Mouse (Mus musculus) lung, embryonic 16.5 days (tissue): ENCODE data around the gene Dohh. TPM values are rescaled to one million over a fixed set of nuclear protein-coding genes. Genes with fewer than 3 reads are reported as not detected.

Source experiments
- ATAC-seq: fragments of 200-750 bp; cut with Nextera tagmentation; 2 replicates; pipeline ENCODE4 v1.8.0; 2017; ENCODE audit warnings: low read depth, mild to moderate bottlenecking, moderate library complexity
- H3K27ac ChIP-seq: fragments of 300-500 bp; sonication (generic); 2 replicates; pipeline ENCODE4 v1.5.1; 2014; ENCODE audit warnings: mild to moderate bottlenecking, control low read depth, low read length
- H3K27me3 ChIP-seq: fragments of 300-500 bp; sonication (generic); 2 replicates; pipeline ENCODE4 v1.6.1; 2014; ENCODE audit warnings: low read depth, low read length, mixed read lengths; ENCODE audit not compliant: control insufficient read depth, insufficient read depth
- H3K36me3 ChIP-seq: fragments of 300-500 bp; sonication (generic); 2 replicates; pipeline ENCODE4 v1.6.1; 2014; ENCODE audit warnings: low read length; ENCODE audit not compliant: control insufficient read depth, insufficient read depth
- H3K4me1 ChIP-seq: fragments of 300-500 bp; sonication (generic); replicated peaks from 2 replicates; pipeline ENCODE4 v1.6.1; 2014; ENCODE audit warnings: low read length, mixed read lengths; ENCODE audit not compliant: control insufficient read depth, insufficient read depth
- H3K4me2 ChIP-seq: fragments of 300-500 bp; sonication (generic); 2 replicates; pipeline ENCODE4 v1.6.1; 2014; ENCODE audit warnings: low read depth, low read length, control low read depth
- H3K4me3 ChIP-seq: fragments of 300-500 bp; sonication (generic); 2 replicates; pipeline ENCODE4 v1.5.1; 2014; ENCODE audit warnings: mild to moderate bottlenecking, low read length, control low read depth
- H3K9ac ChIP-seq: fragments of 300-500 bp; sonication (generic); 2 replicates; pipeline ENCODE4 v1.6.1; 2014; ENCODE audit warnings: low read length, control low read depth
- H3K9me3 ChIP-seq: fragments of 300-500 bp; sonication (generic); 2 replicates; pipeline ENCODE4 v1.6.1; 2016; ENCODE audit warnings: low read length; ENCODE audit not compliant: control insufficient read depth
- WGBS: fragments of 180-500 bp; shearing (Covaris S2); extraction: QIAGEN DNeasy Blood & Tissue Kit; methylation state at CpG from one replicate; pipeline ENCODE4 v1.1.7; 2014; 5-methylcytosine and 5-hydroxymethylcytosine counted together
- polyA plus RNA-seq: library from polyadenylated mRNA; unstranded; fragments of >200 nt; fragmentation: Nextera tagmentation; extraction: Ambion mirVana; gene quantifications from 2 replicates; pipeline ENCODE4 v1.2.1, GENCODE M21; 2015

Gene Dohh
- polyA plus RNA-seq, 1 experiment from 2014 or later = 71.4 TPM

GRCm38 (mm10) chr10:81417227-81418215 lies 33.3 kb downstream of the Dohh start:
- H3K4me1 ChIP-seq = peaks cover 64% of the 10 kb centered on the region
- peaks cover 7% of the 10 kb centered on the region for H3K36me3 ChIP-seq
- peak overlapping the region; percentile 38 for H3K4me3 ChIP-seq
- no peaks in the 10 kb centered on the region for H3K9me3 ChIP-seq
- ATAC-seq = no peak
- peak overlapping the region; percentile 94 for H3K27ac ChIP-seq
- WGBS = 49% methylated on average over 12 of the region's 12 CpGs
- peak overlapping the region; percentile 65 for H3K9ac ChIP-seq
- H3K27me3 ChIP-seq = no peaks in the 10 kb centered on the region
- H3K4me2 ChIP-seq = peak overlapping the region; percentile 70

- Histone ChIP-seq H3K36me3 (peaks cover 7% of the 10 kb centered on the region), H3K9ac (no peak overlapping the region), H3K4me2 (no peak overlapping the region), H3K9me3 (no peaks in the 10 kb centered on the region), H3K27me3 (no peaks in the 10 kb centered on the region), H3K4me1 (peaks cover 55% of the 10 kb centered on the region), H3K4me3 (no peak overlapping the region), H3K27ac (no peak overlapping the region)
- 55% methylated on average over 11 of the region's 11 CpGs for WGBS
- no peak for ATAC-seq
Measured at GRCm38 (mm10) chr10:81418216-81419070, 34.2 kb downstream of the Dohh start.

GRCm38 (mm10) chr10:81419111-81419928 lies 35.1 kb downstream of the Dohh start:
- Histone ChIP-seq H3K9me3 (no peaks in the 10 kb centered on the region), H3K27me3 (no peaks in the 10 kb centered on the region), H3K4me3 (no peak overlapping the region), H3K4me2 (no peak overlapping the region), H3K9ac (no peak overlapping the region), H3K27ac (no peak overlapping the region), H3K4me1 (peaks cover 52% of the 10 kb centered on the region), H3K36me3 (peaks cover 7% of the 10 kb centered on the region)
- no peak for ATAC-seq
- 88% methylated on average over 10 of the region's 10 CpGs for WGBS

GRCm38 (mm10) chr10:81420191-81420767 lies 36.1 kb downstream of the Dohh start:
- Histone ChIP-seq H3K4me1 (peaks cover 52% of the 10 kb centered on the region), H3K9me3 (no peaks in the 10 kb centered on the region), H3K27me3 (no peaks in the 10 kb centered on the region), H3K9ac (no peak overlapping the region), H3K36me3 (peaks cover 7% of the 10 kb centered on the region), H3K27ac (no peak overlapping the region), H3K4me2 (no peak overlapping the region), H3K4me3 (no peak overlapping the region)
- no peak for ATAC-seq
- WGBS = 78% methylated on average over 40 of the region's 40 CpGs

- Histone ChIP-seq H3K4me3 (no peak overlapping the region), H3K4me1 (peaks cover 51% of the 10 kb centered on the region), H3K27ac (no peak overlapping the region), H3K9ac (no peak overlapping the region), H3K4me2 (no peak overlapping the region), H3K36me3 (peaks cover 7% of the 10 kb centered on the region), H3K9me3 (no peaks in the 10 kb centered on the region), H3K27me3 (no peaks in the 10 kb centered on the region)
- ATAC-seq = no peak
- 68% methylated on average over 4 of the region's 4 CpGs for WGBS
Measured at GRCm38 (mm10) chr10:81421041-81421796, 37.0 kb downstream of the Dohh start.

GRCm38 (mm10) chr10:81421797-81422100 lies 37.5 kb downstream of the Dohh start:
- Histone ChIP-seq H3K4me2 (no peak overlapping the region), H3K27ac (no peak overlapping the region), H3K27me3 (no peaks in the 10 kb centered on the region), H3K36me3 (peaks cover 7% of the 10 kb centered on the region), H3K4me3 (no peak overlapping the region), H3K4me1 (peaks cover 46% of the 10 kb centered on the region), H3K9me3 (no peaks in the 10 kb centered on the region), H3K9ac (no peak overlapping the region)
- no peak for ATAC-seq
- 79% methylated on average over 5 of the region's 5 CpGs for WGBS

- Histone ChIP-seq H3K9me3 (no peaks in the 10 kb centered on the region), H3K27me3 (no peaks in the 10 kb centered on the region), H3K4me2 (no peak overlapping the region), H3K36me3 (peaks cover 7% of the 10 kb centered on the region), H3K4me1 (peaks cover 42% of the 10 kb centered on the region), H3K4me3 (no peak overlapping the region), H3K27ac (no peak overlapping the region), H3K9ac (no peak overlapping the region)
- WGBS = 58% methylated on average over 6 of the region's 6 CpGs
- no peak for ATAC-seq
Measured at GRCm38 (mm10) chr10:81422191-81422590, 38.0 kb downstream of the Dohh start.

- Histone ChIP-seq H3K4me1 (peaks cover 39% of the 10 kb centered on the region), H3K9ac (no peak overlapping the region)
Measured at GRCm38 (mm10) chr10:81422661-81423217, 38.5 kb downstream of the Dohh start.

More at GRCm38 (mm10) chr10:81422661-81423217, 38.5 kb downstream of the Dohh start:
- Histone ChIP-seq H3K27ac (no peak overlapping the region), H3K4me3 (no peak overlapping the region), H3K4me2 (no peak overlapping the region), H3K27me3 (no peaks in the 10 kb centered on the region), H3K36me3 (peaks cover 7% of the 10 kb centered on the region), H3K9me3 (no peaks in the 10 kb centered on the region)
- WGBS = 75% methylated on average over 3 of the region's 3 CpGs
- no peak for ATAC-seq
